Mouse (Mus musculus): ENCODE results near the gene Traf4.
"Not testable (repeated sequence)": the region's sequence is repeated elsewhere in the genome, so short reads cannot be mapped to it uniquely, and the experiment has no call there.

Gene Traf4

GRCm38 (mm10) chr11:78135314-78135713, 30.1 kb downstream of the Traf4 start:
- DNase-seq: not testable (repeated sequence)

GRCm38 (mm10) chr11:78134344-78134743, 31.0 kb downstream of the Traf4 start:
- no peak for DNase-seq

- DNase-seq: no peak
Measured at GRCm38 (mm10) chr11:78133915-78134314, 31.5 kb downstream of the Traf4 start.

- no peak for DNase-seq
Measured at GRCm38 (mm10) chr11:78129458-78129857, 35.9 kb downstream of the Traf4 start.

GRCm38 (mm10) chr11:78126739-78127138, 38.6 kb downstream of the Traf4 start:
- DNase-seq: no peak

- DNase-seq: no peak
Measured at GRCm38 (mm10) chr11:78125691-78126090, 39.7 kb downstream of the Traf4 start.

- no peak for DNase-seq
Measured at GRCm38 (mm10) chr11:78123782-78124181, 41.6 kb downstream of the Traf4 start.

- DNase-seq: no peak
Measured at GRCm38 (mm10) chr11:78122815-78123214, 42.6 kb downstream of the Traf4 start.

DNA sequence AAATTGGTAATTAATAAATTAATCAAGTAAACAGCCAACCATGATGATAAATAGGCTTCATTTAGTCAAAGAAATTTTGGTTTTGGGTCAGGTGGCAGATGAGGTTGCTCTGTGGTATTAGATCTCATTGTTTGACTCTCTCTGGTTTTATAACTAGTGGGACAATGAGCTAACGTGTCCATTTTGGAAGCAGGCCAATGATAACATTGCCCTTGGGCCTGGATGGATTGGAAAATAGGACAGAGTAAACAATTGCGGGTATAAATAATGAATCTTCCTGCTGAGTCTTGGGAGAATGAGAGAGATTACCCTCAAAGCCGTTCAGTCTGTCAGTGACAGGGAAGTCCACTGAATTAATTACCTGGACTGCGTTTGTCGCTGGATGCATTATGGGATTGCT, 44.2 kb downstream of the Traf4 start:
- peak; percentile 68 for DNase-seq

DNA sequence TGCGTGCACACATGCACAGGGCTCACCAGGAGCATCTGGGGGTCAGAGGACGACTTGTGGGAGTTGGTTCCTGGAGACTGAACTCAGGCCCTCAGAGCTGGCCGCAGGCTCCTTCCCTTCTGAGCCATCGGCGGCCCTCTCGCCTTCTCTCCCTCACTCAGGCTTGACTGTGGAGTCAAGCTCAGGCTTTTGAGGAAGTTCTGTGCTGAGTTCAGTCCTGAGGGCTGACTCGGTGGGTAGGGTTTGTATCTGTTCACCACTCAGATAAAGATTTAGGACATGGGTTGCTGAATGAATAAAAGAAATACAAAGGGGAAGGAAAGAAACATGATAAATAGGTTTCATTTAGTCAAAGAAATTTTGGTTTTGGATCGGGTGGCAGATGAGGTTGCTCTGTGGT, 45.5 kb downstream of the Traf4 start:
- DNase-seq: no peak

GRCm38 (mm10) chr11:78118467-78118866, 46.9 kb downstream of the Traf4 start:
- no peak for DNase-seq

GRCm38 (mm10) chr11:78116146-78116410, 49.3 kb downstream of the Traf4 start:
- no peak for DNase-seq

GRCm38 (mm10) chr11:78115367-78116145, 49.8 kb downstream of the Traf4 start:
- DNase-seq: peak; percentile 98

- no peak for DNase-seq
Measured at GRCm38 (mm10) chr11:78114676-78115366, 50.6 kb downstream of the Traf4 start.

- no peak for DNase-seq
Measured at GRCm38 (mm10) chr11:78113616-78114015, 51.8 kb downstream of the Traf4 start.

All from lung, postnatal 10 days (tissue).